Comparison of ENCODE assay signal across 9 mouse cellular contexts in the genomic region with DNA sequence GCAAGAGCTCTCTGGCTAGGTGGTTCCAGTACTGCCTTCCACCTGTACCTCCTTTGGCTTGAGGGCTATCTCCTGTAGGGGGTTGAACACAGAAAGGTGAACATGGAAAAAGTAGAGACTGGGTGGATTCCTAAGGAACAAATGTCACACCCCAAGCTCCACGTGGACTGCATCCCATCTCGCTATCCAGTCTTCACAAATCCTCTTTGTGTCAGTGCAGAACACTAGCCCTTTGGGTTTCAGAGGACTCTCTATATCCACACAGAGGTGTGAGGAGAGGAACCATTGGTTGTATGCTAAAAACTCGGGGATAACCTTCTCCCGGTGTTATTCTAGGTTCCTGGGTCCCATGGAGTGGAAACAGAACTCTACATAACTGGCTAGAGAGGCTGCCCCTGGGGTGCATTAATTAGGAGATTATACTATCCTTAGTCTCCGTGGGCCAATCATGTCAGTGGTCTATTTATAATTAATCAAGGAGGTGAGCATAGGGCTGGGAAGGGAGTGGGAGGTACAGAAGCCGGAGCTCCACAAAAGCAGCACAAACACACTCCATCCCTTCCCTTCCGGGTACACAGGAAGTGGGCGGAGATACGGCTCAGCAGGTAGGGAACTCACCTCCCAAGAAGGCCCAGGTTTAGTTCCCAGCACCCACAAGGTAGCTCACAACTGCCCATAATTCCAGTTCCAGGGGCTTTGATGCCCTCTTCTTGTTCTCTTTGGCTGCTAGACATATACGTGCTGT. TPM values are rescaled to one million over a fixed set of nuclear protein-coding genes. Genes with fewer than 3 reads are reported as not detected.
DNase-seq lines count a peak whose midpoint lies in the region; ATAC-seq and TF ChIP-seq lines count a peak whose summit lies in the region.
"Had no signal": no experiment of that assay in that cellular context is flagged by ENCODE, and none has a peak within 500 bp of the region (broad histone marks: within the 10 kb centered on the region; RNA-seq: fewer than 3 reads in every experiment).

No protein-coding gene starts in this region.

- DNase-seq in heart, embryonic 10.5 days (ENCODE audit: low spot score) = no peak
- DNase-seq in heart, postnatal 4 days = no peak
- DNase-seq in liver, embryonic 14.5 days (ENCODE audit: low read depth in 3 of 3, low spot score in 3 of 3) = no peak
- DNase-seq in testis, postnatal 10 days (ENCODE audit: low spot score) = no peak
- DNase-seq in layer of hippocampus, postnatal 14 days (ENCODE audit: low spot score in 2 of 2) = no peak

- TF ChIP-seq EP300 in ES-Bruce4 (IDR thresholded peaks at IDR 0.05; ENCODE audit: insufficient read depth, low read depth, low read length) = peak; percentile 74; the same call in 1 of the 2 replicates
- TF ChIP-seq EP300 in liver, embryonic 14.5 days (IDR thresholded peaks at IDR 0.05; ENCODE audit: low read depth) = no peak

- no peaks in the 10 kb centered on the region for H3K9me3 ChIP-seq in heart, embryonic 10.5 days
- H3K9me3 ChIP-seq in ES-Bruce4 (replicated peaks; ENCODE audit: control insufficient read depth, insufficient read depth, low read length, poor library complexity, severe bottlenecking) = no peaks in the 10 kb centered on the region
- no peaks in the 10 kb centered on the region for H3K9me3 ChIP-seq in forebrain, embryonic 13.5 days (replicated peaks)
- no peaks in the 10 kb centered on the region for H3K9me3 ChIP-seq in liver, embryonic 14.5 days (ENCODE audit: control insufficient read depth, low read length)

- H3K27ac ChIP-seq in heart, embryonic 10.5 days = peak overlapping the region; percentile 90
- peak overlapping the region; percentile 93 for H3K27ac ChIP-seq in ES-Bruce4 (ENCODE audit: insufficient read depth, low read length)
- peak overlapping the region; percentile 94 for H3K27ac ChIP-seq in forebrain, embryonic 13.5 days
- H3K27ac ChIP-seq in liver, embryonic 14.5 days = peak overlapping the region; percentile 65

- TF ChIP-seq CTCF in ES-Bruce4 (IDR thresholded peaks at IDR 0.05; ENCODE audit: low read depth, low read length) = no peak
- TF ChIP-seq CTCF in liver, embryonic 14.5 days (IDR thresholded peaks at IDR 0.05; ENCODE audit: low read depth) = no peak

- H3K4me3 ChIP-seq in heart, embryonic 10.5 days = peak overlapping the region; percentile 48
- H3K4me3 ChIP-seq in ES-Bruce4 (ENCODE audit: low read depth, low read length) = peak overlapping the region; percentile 43
- 0 out of 2 replicates have a peak overlapping the region, but pooled peaks have one; percentile 7 for H3K4me3 ChIP-seq in forebrain, embryonic 13.5 days
- H3K4me3 ChIP-seq in liver, embryonic 14.5 days (ENCODE audit: insufficient read depth in 1 of 2, low read depth in 2 of 2, low read length in 2 of 2) = peak overlapping the region; percentile 2 to 23; a peak in 2 of 4 replicates

- H3K4me1 ChIP-seq in heart, embryonic 10.5 days = peaks cover 34% of the 10 kb centered on the region
- H3K4me1 ChIP-seq in ES-Bruce4 (ENCODE audit: control insufficient read depth, insufficient read depth, low read length) = peaks cover 2% of the 10 kb centered on the region
- peaks cover 32% of the 10 kb centered on the region for H3K4me1 ChIP-seq in forebrain, embryonic 13.5 days
- peaks cover 29 to 34% of the 10 kb centered on the region in 2 experiments for H3K4me1 ChIP-seq in liver, embryonic 14.5 days (replicated peaks; ENCODE audit: control insufficient read depth in 2 of 2, insufficient read depth in 2 of 2, low read length in 1 of 2)

- 57% methylated on average over 10 of the region's 10 CpGs for WGBS in heart, embryonic 10.5 days
- 47% methylated on average over 10 of the region's 10 CpGs for WGBS in forebrain, embryonic 13.5 days
- 61% methylated on average over 10 of the region's 10 CpGs for WGBS in liver, embryonic 14.5 days (ENCODE audit: insufficient replicate concordance)

- H3K27me3 ChIP-seq in heart, embryonic 10.5 days (ENCODE audit: insufficient read depth, poor library complexity, severe bottlenecking) = no peaks in the 10 kb centered on the region
- H3K27me3 ChIP-seq in ES-Bruce4 (ENCODE audit: control insufficient read depth, insufficient read depth, low read length, poor library complexity, severe bottlenecking) = no peaks in the 10 kb centered on the region
- H3K27me3 ChIP-seq in forebrain, embryonic 13.5 days = no peaks in the 10 kb centered on the region
- H3K27me3 ChIP-seq in liver, embryonic 14.5 days (ENCODE audit: control insufficient read depth, insufficient read depth, low read length) = no peaks in the 10 kb centered on the region

- H3K4me2 ChIP-seq in forebrain, embryonic 13.5 days = peak overlapping the region; percentile 54
- H3K4me2 ChIP-seq in liver, embryonic 14.5 days (ENCODE audit: low read depth) = peak overlapping the region; percentile 74

- TF ChIP-seq POLR2A in ES-Bruce4 (IDR thresholded peaks at IDR 0.05; ENCODE audit: insufficient read depth, low read length) = peak; percentile 63

- H3K9ac ChIP-seq in ES-Bruce4 (ENCODE audit: low read depth, poor library complexity, severe bottlenecking) = peak overlapping the region; percentile 87
- H3K9ac ChIP-seq in forebrain, embryonic 13.5 days = peak overlapping the region; percentile 48; the same call in 1 of the 2 replicates
- peak overlapping the region; percentile 49 for H3K9ac ChIP-seq in liver, embryonic 14.5 days (replicated peaks)

- 0 out of 2 replicates have a peak, but pooled peaks have one; percentile 3 for ATAC-seq in forebrain, embryonic 13.5 days
- ATAC-seq in liver, embryonic 14.5 days (ENCODE audit: insufficient read depth) = no peak
- ATAC-seq in megakaryocyte-erythroid progenitor cell, adult 5-6 weeks (replicated peaks; ENCODE audit: low FRiP score, low TSS enrichment, poor library complexity, severe bottlenecking) = no peak

- H3K36me3 ChIP-seq in heart, embryonic 10.5 days = no peaks in the 10 kb centered on the region
- H3K36me3 ChIP-seq in ES-Bruce4 (ENCODE audit: control insufficient read depth, insufficient read depth, low read length, poor library complexity, severe bottlenecking) = no peaks in the 10 kb centered on the region
- no peaks in the 10 kb centered on the region for H3K36me3 ChIP-seq in forebrain, embryonic 13.5 days (ENCODE audit: poor library complexity, severe bottlenecking)
- no peaks in the 10 kb centered on the region for H3K36me3 ChIP-seq in liver, embryonic 14.5 days (replicated peaks; ENCODE audit: control insufficient read depth, insufficient read depth, low read depth)

RNA-seq across cellular contexts. Expression of a gene that starts 5.3 kb away (rescaled TPM):
- 75.0 and 88.6 TPM in 2 replicates for polyA plus RNA-seq in heart, embryonic 10.5 days (2016; fragmentation: Nextera tagmentation; extraction: Ambion mirVana)
- 100 to 1,000 TPM; 202 to 210 TPM for total RNA-seq in heart, postnatal 4 days (2021)
- polyA plus RNA-seq in ES-Bruce4 (2011; ENCODE audit: insufficient read depth, insufficient read length, low read depth, missing spikeins) = 307 and 317 TPM in 2 replicates
- 114 and 119 TPM in 2 replicates for polyA plus RNA-seq in forebrain, embryonic 13.5 days (2015; fragmentation: Nextera tagmentation; extraction: Ambion mirVana)
- polyA plus RNA-seq in liver, embryonic 14.5 days (2012; rRNA removed) = 13.9 and 24.7 TPM in 2 replicates
- 19.7 and 24.3 TPM in 2 replicates for polyA plus RNA-seq in liver, embryonic 14.5 days (2014; fragmentation: Nextera tagmentation; extraction: Ambion mirVana)
- total RNA-seq in megakaryocyte-erythroid progenitor cell, adult 5-6 weeks (2014; fragmentation: Nextera tagmentation) = 153 and 188 TPM in 2 replicates
- total RNA-seq in megakaryocyte-erythroid progenitor cell, adult 5-6 weeks (2017) = 438 and 492 TPM in 2 replicates
- total RNA-seq in layer of hippocampus, postnatal 14 days (2021) = 100 to 1,000 TPM; 173 to 193 TPM

RNA-seq across cellular contexts. Expression of a gene that starts 22.8 kb away (rescaled TPM):
- polyA plus RNA-seq in heart, embryonic 10.5 days (2016; fragmentation: Nextera tagmentation; extraction: Ambion mirVana) = 0.37 and 0.38 TPM in 2 replicates
- not detected for total RNA-seq in heart, postnatal 4 days (2021)
- 2.5 and 3.7 TPM in 2 replicates for polyA plus RNA-seq in ES-Bruce4 (2011; ENCODE audit: insufficient read depth, insufficient read length, low read depth, missing spikeins)
- 0.38 and 0.44 TPM in 2 replicates for polyA plus RNA-seq in forebrain, embryonic 13.5 days (2015; fragmentation: Nextera tagmentation; extraction: Ambion mirVana)
- polyA plus RNA-seq in liver, embryonic 14.5 days (2012; rRNA removed) = 1.6 and 1.8 TPM in 2 replicates
- polyA plus RNA-seq in liver, embryonic 14.5 days (2014; fragmentation: Nextera tagmentation; extraction: Ambion mirVana) = 0.68 and 1.0 TPM in 2 replicates
- not detected in 2 replicates for total RNA-seq in megakaryocyte-erythroid progenitor cell, adult 5-6 weeks (2014; fragmentation: Nextera tagmentation)
- 4.3 TPM in 1 of 2 replicates, not detected in the other for total RNA-seq in megakaryocyte-erythroid progenitor cell, adult 5-6 weeks (2017)
- total RNA-seq in layer of hippocampus, postnatal 14 days (2021) = 1 to 10 TPM in 1 of 2 experiments, under 1 TPM in 1; 0.94 to 1.6 TPM
- polyA plus RNA-seq: C2C12 had no signal

RNA-seq across cellular contexts. Expression of a gene that starts 41.0 kb away (rescaled TPM):
- polyA plus RNA-seq in heart, embryonic 10.5 days (2016; fragmentation: Nextera tagmentation; extraction: Ambion mirVana) = 4.8 and 8.0 TPM in 2 replicates
- 1 to 10 TPM; 1.7 to 3.2 TPM for total RNA-seq in heart, postnatal 4 days (2021)
- polyA plus RNA-seq in ES-Bruce4 (2011; ENCODE audit: insufficient read depth, insufficient read length, low read depth, missing spikeins) = 25.3 and 25.7 TPM in 2 replicates
- 19.1 and 20.9 TPM in 2 replicates for polyA plus RNA-seq in forebrain, embryonic 13.5 days (2015; fragmentation: Nextera tagmentation; extraction: Ambion mirVana)
- 2.1 and 3.1 TPM in 2 replicates for polyA plus RNA-seq in liver, embryonic 14.5 days (2012; rRNA removed)
- polyA plus RNA-seq in liver, embryonic 14.5 days (2014; fragmentation: Nextera tagmentation; extraction: Ambion mirVana) = 1.3 and 2.0 TPM in 2 replicates
- total RNA-seq in megakaryocyte-erythroid progenitor cell, adult 5-6 weeks (2014; fragmentation: Nextera tagmentation) = 8.6 and 16.5 TPM in 2 replicates
- total RNA-seq in megakaryocyte-erythroid progenitor cell, adult 5-6 weeks (2017) = 0.95 and 8.6 TPM in 2 replicates
- total RNA-seq in layer of hippocampus, postnatal 14 days (2021) = 1 to 10 TPM; 6.2 to 8.1 TPM

RNA-seq across cellular contexts. Expression of a gene that starts 41.2 kb away (rescaled TPM):
- 73.2 and 92.7 TPM in 2 replicates for polyA plus RNA-seq in heart, embryonic 10.5 days (2016; fragmentation: Nextera tagmentation; extraction: Ambion mirVana)
- total RNA-seq in heart, postnatal 4 days (2021) = 10 to 100 TPM; 24.4 to 25.3 TPM
- polyA plus RNA-seq in ES-Bruce4 (2011; ENCODE audit: insufficient read depth, insufficient read length, low read depth, missing spikeins) = 75.1 and 78.4 TPM in 2 replicates
- polyA plus RNA-seq in forebrain, embryonic 13.5 days (2015; fragmentation: Nextera tagmentation; extraction: Ambion mirVana) = 49.1 and 58.3 TPM in 2 replicates
- polyA plus RNA-seq in liver, embryonic 14.5 days (2012; rRNA removed) = 18.9 and 24.5 TPM in 2 replicates
- polyA plus RNA-seq in liver, embryonic 14.5 days (2014; fragmentation: Nextera tagmentation; extraction: Ambion mirVana) = 33.1 and 33.7 TPM in 2 replicates
- 92.2 and 114 TPM in 2 replicates for total RNA-seq in megakaryocyte-erythroid progenitor cell, adult 5-6 weeks (2014; fragmentation: Nextera tagmentation)
- 108 and 125 TPM in 2 replicates for total RNA-seq in megakaryocyte-erythroid progenitor cell, adult 5-6 weeks (2017)
- 10 to 100 TPM; 29.2 to 30.5 TPM for total RNA-seq in layer of hippocampus, postnatal 14 days (2021)

RNA-seq across cellular contexts. Expression of a gene that starts 51.0 kb away (rescaled TPM):
- polyA plus RNA-seq in heart, embryonic 10.5 days (2016; fragmentation: Nextera tagmentation; extraction: Ambion mirVana) = 74.4 and 84.5 TPM in 2 replicates
- 10 to 100 TPM; 40.8 to 43.6 TPM for total RNA-seq in heart, postnatal 4 days (2021)
- 44.0 and 54.7 TPM in 2 replicates for polyA plus RNA-seq in ES-Bruce4 (2011; ENCODE audit: insufficient read depth, insufficient read length, low read depth, missing spikeins)
- polyA plus RNA-seq in forebrain, embryonic 13.5 days (2015; fragmentation: Nextera tagmentation; extraction: Ambion mirVana) = 190 and 200 TPM in 2 replicates
- polyA plus RNA-seq in liver, embryonic 14.5 days (2012; rRNA removed) = 14.1 and 17.9 TPM in 2 replicates
- polyA plus RNA-seq in liver, embryonic 14.5 days (2014; fragmentation: Nextera tagmentation; extraction: Ambion mirVana) = 17.2 and 21.9 TPM in 2 replicates
- total RNA-seq in megakaryocyte-erythroid progenitor cell, adult 5-6 weeks (2014; fragmentation: Nextera tagmentation) = 23.6 and 45.9 TPM in 2 replicates
- total RNA-seq in megakaryocyte-erythroid progenitor cell, adult 5-6 weeks (2017) = 43.0 and 51.1 TPM in 2 replicates
- 10 to 100 TPM; 62.5 to 62.6 TPM for total RNA-seq in layer of hippocampus, postnatal 14 days (2021)
